Mouse (Mus musculus): ENCODE data around the gene Tmf1. TPM values are rescaled to one million over a fixed set of nuclear protein-coding genes. Genes with fewer than 3 reads are reported as not detected.

The Tmf1 gene
- total and polyA plus RNA-seq, 2 experiments from 2014 or later: 8.1 to 29.1 TPM

DNA sequence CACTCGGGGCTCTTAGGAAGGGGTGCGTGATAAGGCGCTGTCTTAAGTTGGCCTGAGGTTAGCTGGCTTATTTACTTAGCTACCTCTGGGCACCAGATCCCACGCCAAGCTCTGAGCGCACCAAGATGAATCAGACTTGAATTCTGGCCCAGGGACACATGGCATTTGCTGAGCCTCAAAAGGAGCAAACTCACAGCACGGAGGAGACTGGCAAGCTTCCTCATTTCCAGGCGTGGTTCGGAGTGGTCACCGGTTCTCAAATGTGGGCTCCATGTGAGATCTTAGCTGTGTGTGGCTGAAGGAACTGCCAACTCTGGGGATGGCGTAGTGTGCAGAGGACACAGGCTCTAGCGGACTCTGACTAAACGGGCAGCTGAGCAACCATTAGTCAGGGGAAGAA is 33.1 kb upstream of the Tmf1 start:
- no peak for ATAC-seq (ENCODE audit: insufficient read depth, low read depth)

GRCm38 (mm10) chr6:97210962-97211601 is 32.2 kb upstream of the Tmf1 start:
- no peak for TF ChIP-seq EP300 (IDR thresholded peaks at IDR 0.05; ENCODE audit: low read depth)
- TF ChIP-seq CTCF (IDR thresholded peaks at IDR 0.05; ENCODE audit: low read depth): no peak
- peak; percentile 44 for ATAC-seq (ENCODE audit: insufficient read depth, low read depth)
- 1% methylated on average over 22 of the region's 22 CpGs for WGBS
- Histone ChIP-seq H3K9me3 (replicated peaks; ENCODE audit: control insufficient read depth, low read length) (no peaks in the 10 kb centered on the region), H3K4me2 (ENCODE audit: low read depth, low read length) (peak overlapping the region; percentile 93), H3K27me3 (ENCODE audit: control insufficient read depth, insufficient read depth, low read length) (no peaks in the 10 kb centered on the region), H3K36me3 (replicated peaks; ENCODE audit: control insufficient read depth, insufficient read depth, low read length) (peaks cover 8% of the 10 kb centered on the region), H3K27ac (ENCODE audit: low read depth) (peak overlapping the region; percentile 86), H3K4me3 (ENCODE audit: low read depth, low read length) (peak overlapping the region; percentile 84), H3K4me1 (ENCODE audit: control insufficient read depth, insufficient read depth) (peaks cover 22% of the 10 kb centered on the region), H3K9ac (replicated peaks; ENCODE audit: low read depth, low read length) (peak overlapping the region; percentile 87)
- peak; percentile 22 for DNase-seq (ENCODE audit: low spot score)

More for the DNA sequence above, 33.1 kb upstream of the Tmf1 start:
- no peak for DNase-seq (ENCODE audit: low spot score)
- 30% methylated on average over 12 of the region's 12 CpGs for WGBS
- no peak for TF ChIP-seq CTCF (IDR thresholded peaks at IDR 0.05; ENCODE audit: low read depth)
- H3K27me3 ChIP-seq (ENCODE audit: control insufficient read depth, insufficient read depth, low read length): no peaks in the 10 kb centered on the region
- peak overlapping the region; percentile 93 for H3K4me2 ChIP-seq (ENCODE audit: low read depth, low read length)
- H3K4me3 ChIP-seq (ENCODE audit: low read depth, low read length): peak overlapping the region; percentile 84
- H3K9ac ChIP-seq (replicated peaks; ENCODE audit: low read depth, low read length): peak overlapping the region; percentile 87
- H3K27ac ChIP-seq (ENCODE audit: low read depth): peak overlapping the region; percentile 86
- H3K36me3 ChIP-seq (replicated peaks; ENCODE audit: control insufficient read depth, insufficient read depth, low read length): peaks cover 8% of the 10 kb centered on the region
- H3K4me1 ChIP-seq (ENCODE audit: control insufficient read depth, insufficient read depth): peaks cover 22% of the 10 kb centered on the region
- H3K9me3 ChIP-seq (replicated peaks; ENCODE audit: control insufficient read depth, low read length): no peaks in the 10 kb centered on the region

DNA sequence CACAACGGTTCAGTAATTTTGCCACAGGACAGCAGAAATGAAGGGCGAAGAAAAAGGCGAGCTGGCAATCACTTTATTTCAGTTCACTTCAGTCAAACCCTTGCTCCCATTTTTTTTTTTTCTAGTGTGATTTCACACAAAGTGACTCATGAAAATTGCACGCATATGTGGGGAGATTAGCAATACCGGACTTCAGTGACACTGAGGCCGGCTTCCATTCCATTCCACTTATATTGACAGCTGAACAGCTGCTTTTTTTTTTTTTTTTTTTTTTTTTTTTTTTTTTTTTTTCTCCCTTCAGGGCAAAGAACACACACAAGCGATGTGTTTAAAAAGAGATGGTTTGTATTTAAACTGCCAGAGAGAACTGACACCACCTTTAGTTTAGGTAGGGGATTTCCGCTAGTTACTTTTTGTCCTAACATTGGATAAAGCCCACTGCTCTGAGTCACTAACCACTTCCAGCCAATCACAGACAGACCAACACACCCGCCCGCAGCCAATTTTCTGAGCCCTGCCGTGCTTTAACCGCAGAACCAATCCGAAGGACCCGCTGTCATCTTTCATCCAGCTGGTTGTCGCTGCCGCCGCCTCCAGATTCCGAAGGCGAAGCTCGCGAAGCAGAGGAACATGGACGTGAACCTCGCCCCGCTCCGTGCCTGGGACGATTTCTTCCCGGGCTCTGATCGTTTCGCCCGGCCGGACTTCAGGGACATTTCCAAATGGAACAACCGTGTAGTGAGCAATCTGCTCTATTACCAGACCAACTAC is 31.5 kb upstream of the Tmf1 start, which contains the start of gene Arl6ip5:
Gene Arl6ip5 (plus strand): TSS at position 499 of the 771 bp plus-strand sequence.
- peak; percentile 79 for ATAC-seq (ENCODE audit: insufficient read depth, low read depth)
- 8% methylated on average over 32 of the region's 32 CpGs for WGBS

DNA sequence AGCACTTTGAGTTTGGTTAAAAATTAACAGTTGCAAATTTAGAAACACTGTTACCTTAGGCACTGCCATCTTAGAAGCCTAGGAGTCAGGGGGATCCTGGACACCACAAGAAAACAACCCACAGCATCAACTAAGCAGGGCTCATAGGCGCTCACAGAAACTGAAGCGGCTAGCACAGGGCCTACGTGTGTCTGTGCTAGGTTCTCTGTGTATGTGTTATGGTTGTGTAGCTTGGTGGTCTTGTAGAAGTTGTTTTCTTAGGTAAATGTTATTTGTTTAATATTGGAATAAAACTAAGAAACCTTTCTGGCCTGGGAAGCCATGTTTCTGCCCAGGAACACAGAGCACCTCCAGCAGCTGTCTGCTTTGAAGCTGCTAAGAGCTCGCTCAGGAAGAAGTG is 30.8 kb upstream of the Tmf1 start:
- no peak overlapping the region for H3K4me3 ChIP-seq (ENCODE audit: low read depth, low read length)
- H3K27me3 ChIP-seq (ENCODE audit: control insufficient read depth, insufficient read depth, low read length): no peaks in the 10 kb centered on the region
- no peaks in the 10 kb centered on the region for H3K9me3 ChIP-seq (replicated peaks; ENCODE audit: control insufficient read depth, low read length)
- H3K27ac ChIP-seq (ENCODE audit: low read depth): peak overlapping the region; percentile 30; the same call in 1 of the 2 replicates
- no peak overlapping the region for H3K9ac ChIP-seq (replicated peaks; ENCODE audit: low read depth, low read length)
- H3K4me2 ChIP-seq (ENCODE audit: low read depth, low read length): peak overlapping the region; percentile 93; the same call in 1 of the 2 replicates
- no peaks in the 10 kb centered on the region; the same call in 1 of the 2 replicates for H3K36me3 ChIP-seq (replicated peaks; ENCODE audit: control insufficient read depth, insufficient read depth, low read length)
- WGBS: 82% methylated on average over 4 of the region's 4 CpGs
- no peak for DNase-seq (ENCODE audit: low spot score)
- peaks cover 23% of the 10 kb centered on the region for H3K4me1 ChIP-seq (ENCODE audit: control insufficient read depth, insufficient read depth)
- ATAC-seq (ENCODE audit: insufficient read depth, low read depth): no peak
- no peak for TF ChIP-seq EP300 (IDR thresholded peaks at IDR 0.05; ENCODE audit: low read depth)
- TF ChIP-seq CTCF (IDR thresholded peaks at IDR 0.05; ENCODE audit: low read depth): no peak

More for the DNA sequence above, 31.5 kb upstream of the Tmf1 start, which contains the start of gene Arl6ip5:
- DNase-seq (ENCODE audit: low spot score): peak; percentile 93
- H3K36me3 ChIP-seq (replicated peaks; ENCODE audit: control insufficient read depth, insufficient read depth, low read length): peaks cover 5% of the 10 kb centered on the region
- H3K27me3 ChIP-seq (ENCODE audit: control insufficient read depth, insufficient read depth, low read length): no peaks in the 10 kb centered on the region
- peak within 1 kb of the TSS; percentile 93 for H3K4me2 ChIP-seq (ENCODE audit: low read depth, low read length)
- H3K4me3 ChIP-seq (ENCODE audit: low read depth, low read length): peak within 1 kb of the TSS; percentile 84
- TF ChIP-seq CTCF (IDR thresholded peaks at IDR 0.05; ENCODE audit: low read depth) (no peak), EP300 (IDR thresholded peaks at IDR 0.05; ENCODE audit: low read depth) (no peak)
- H3K4me1 ChIP-seq (ENCODE audit: control insufficient read depth, insufficient read depth): peaks cover 22% of the 10 kb centered on the region
- peak within 1 kb of the TSS; percentile 86 for H3K27ac ChIP-seq (ENCODE audit: low read depth)
- no peaks in the 10 kb centered on the region for H3K9me3 ChIP-seq (replicated peaks; ENCODE audit: control insufficient read depth, low read length)
- peak within 1 kb of the TSS; percentile 87 for H3K9ac ChIP-seq (replicated peaks; ENCODE audit: low read depth, low read length)

- TF ChIP-seq CTCF (IDR thresholded peaks at IDR 0.05; ENCODE audit: low read depth) (no peak), EP300 (IDR thresholded peaks at IDR 0.05; ENCODE audit: low read depth) (no peak)
- Histone ChIP-seq H3K9ac (replicated peaks; ENCODE audit: low read depth, low read length) (no peak overlapping the region), H3K4me3 (ENCODE audit: low read depth, low read length) (no peak overlapping the region), H3K27me3 (ENCODE audit: control insufficient read depth, insufficient read depth, low read length) (no peaks in the 10 kb centered on the region), H3K4me2 (ENCODE audit: low read depth, low read length) (no peak overlapping the region), H3K4me1 (ENCODE audit: control insufficient read depth, insufficient read depth) (peaks cover 28% of the 10 kb centered on the region), H3K27ac (ENCODE audit: low read depth) (0 out of 2 replicates have a peak overlapping the region, but pooled peaks have one; percentile 5), H3K9me3 (replicated peaks; ENCODE audit: control insufficient read depth, low read length) (no peaks in the 10 kb centered on the region), H3K36me3 (replicated peaks; ENCODE audit: control insufficient read depth, insufficient read depth, low read length) (no peaks in the 10 kb centered on the region)
- ATAC-seq (ENCODE audit: insufficient read depth, low read depth) (no peak), DNase-seq (ENCODE audit: low spot score) (no peak)
- WGBS: 55% methylated on average over 3 of the region's 3 CpGs
These were observed 30.3 kb upstream of the Tmf1 start for GRCm38 (mm10) chr6:97209201-97209600.
